Mouse (Mus musculus): Measurements from ENCODE around the gene Myof.

- TF ChIP-seq CTCF (IDR thresholded peaks at IDR 0.05; ENCODE audit: borderline replicate concordance, control insufficient read depth, extremely low read depth, insufficient read depth, low read length, poor library complexity) (no peak), POLR2A (IDR thresholded peaks at IDR 0.05; ENCODE audit: control insufficient read depth, extremely low read depth, insufficient read depth, low read length, poor library complexity) (no peak)
These were observed 15.4 kb downstream of the Myof start for GRCm38 (mm10) chr19:38027881-38028521.
